Mouse (Mus musculus) CH12.LX (cell line): ENCODE results near the gene Atad1.

Experiments
- BHLHE40 ChIP-seq: IDR thresholded peaks from 2 replicates; pipeline ENCODE4 v1.6.1; 2011; ENCODE audit warnings: mild to moderate bottlenecking, low read depth, low read length, improper control_type of control experiment
- CTCF ChIP-seq, 2 experiments: IDR thresholded peaks in 1 of 2; conservative IDR thresholded peaks in 1 of 2; 2 replicates each; pipeline ENCODE4 v1.5.1; 2011 to 2012; ENCODE audit warnings: low read depth in 2 of 2, low read length in 2 of 2, improper control_type of control experiment in 1 of 2, inconsistent platforms in 1 of 2, mild to moderate bottlenecking in 1 of 2, moderate library complexity in 1 of 2
- ELF1 ChIP-seq: IDR thresholded peaks from 2 replicates; pipeline ENCODE4 v1.6.1; 2014; ENCODE audit warnings: low read depth, mild to moderate bottlenecking, inconsistent platforms, low read length, improper control_type of control experiment
- MAX ChIP-seq: IDR thresholded peaks from 2 replicates; pipeline ENCODE4 v1.6.1; 2011; ENCODE audit warnings: low read length, improper control_type of control experiment
- MEF2A ChIP-seq: IDR thresholded peaks from 2 replicates; pipeline ENCODE4 v1.6.1; 2014; ENCODE audit warnings: low read depth, mild to moderate bottlenecking, inconsistent platforms, low read length, improper control_type of control experiment, borderline replicate concordance
- ZNF384 ChIP-seq: IDR thresholded peaks from 2 replicates; pipeline ENCODE4 v1.6.1; 2012; ENCODE audit warnings: low read depth, low read length, improper control_type of control experiment, inconsistent platforms

- TF ChIP-seq CTCF (conservative IDR thresholded peaks at IDR 0.05 in 1 of 2, IDR thresholded peaks at IDR 0.05 in 1 of 2; ENCODE audit: low read depth in 2 of 2, low read length in 2 of 2) (no peak), ELF1 (no peak), BHLHE40 (no peak), MEF2A (no peak), MAX (no peak), ZNF384 (no peak)
Observed at GRCm38 (mm10) chr19:32622142-32622541, 117.4 kb downstream of the Atad1 start.
